Comparison of ENCODE assay signal across 11 mouse cellular contexts in the genomic region with DNA sequence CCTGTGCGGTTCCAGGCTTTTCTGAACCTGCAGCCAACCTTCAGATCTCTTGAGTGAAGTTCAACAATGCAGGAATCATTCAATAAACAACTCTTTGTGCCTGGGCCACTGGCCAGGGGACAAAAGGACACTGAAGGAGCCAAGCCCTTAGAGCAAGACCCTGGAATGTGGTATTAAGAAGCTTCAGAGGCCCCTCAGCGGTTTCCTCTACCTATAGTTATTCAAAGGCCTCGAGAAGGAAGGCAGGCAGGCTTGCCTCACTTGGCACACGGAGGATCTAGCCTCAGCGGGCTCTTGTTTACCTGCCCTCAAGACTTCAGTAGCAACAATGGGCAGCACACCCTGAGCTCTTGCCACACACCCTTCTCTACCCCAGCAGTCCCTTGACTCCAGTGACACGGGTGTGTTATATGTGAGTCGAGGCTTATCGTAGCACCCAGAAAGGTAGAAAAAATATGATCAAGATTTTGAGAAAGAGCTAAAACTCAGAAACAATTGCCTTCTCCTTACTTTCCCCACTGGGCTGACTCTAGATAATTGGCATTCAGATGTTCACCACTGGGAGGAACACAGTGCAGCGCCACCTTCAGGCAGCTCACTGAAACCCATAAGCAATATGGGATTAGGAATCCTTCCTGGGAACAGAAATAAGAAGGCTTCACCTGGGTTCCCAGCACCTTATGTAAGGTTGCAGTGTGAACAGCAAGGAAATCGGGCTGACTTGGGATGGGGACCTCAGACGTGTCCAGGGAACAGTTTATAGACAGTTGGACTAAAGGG. TPM values are rescaled to one million over a fixed set of nuclear protein-coding genes. Genes with fewer than 3 reads are reported as not detected.
DNase-seq lines count a peak whose midpoint lies in the region; ATAC-seq and TF ChIP-seq lines count a peak whose summit lies in the region.
"Had no signal": no experiment of that assay in that cellular context is flagged by ENCODE, and none has a peak within 500 bp of the region (broad histone marks: within the 10 kb centered on the region; RNA-seq: fewer than 3 reads in every experiment).

No protein-coding gene starts in this region.

- no peak for ATAC-seq in hindbrain, postnatal 0 days
- ATAC-seq in hindbrain, embryonic 14.5 days (ENCODE audit: low FRiP score), result no peak
- ATAC-seq: inflammation-experienced regulatory T-cells, adult 6 months had no signal

- H3K4me1 ChIP-seq in hindbrain, postnatal 0 days (ENCODE audit: insufficient read depth, low read length), result no peaks in the 10 kb centered on the region
- H3K4me1 ChIP-seq in hindbrain, embryonic 14.5 days (replicated peaks; ENCODE audit: control insufficient read depth, insufficient read depth, low read length), result no peaks in the 10 kb centered on the region
- H3K4me1 ChIP-seq: limb, embryonic 13.5 days had no signal

- no peak overlapping the region for H3K4me2 ChIP-seq in hindbrain, postnatal 0 days (ENCODE audit: low read depth, low read length)
- no peak overlapping the region for H3K4me2 ChIP-seq in hindbrain, embryonic 14.5 days (replicated peaks)
- H3K4me2 ChIP-seq: limb, embryonic 13.5 days had no signal

- H3K27ac ChIP-seq in hindbrain, postnatal 0 days, result no peak overlapping the region
- no peak overlapping the region for H3K27ac ChIP-seq in hindbrain, embryonic 14.5 days
- H3K27ac ChIP-seq: limb, embryonic 13.5 days had no signal

- H3K27me3 ChIP-seq in hindbrain, postnatal 0 days (ENCODE audit: insufficient read depth, low read length), result no peaks in the 10 kb centered on the region
- H3K27me3 ChIP-seq in hindbrain, embryonic 14.5 days (ENCODE audit: control insufficient read depth, insufficient read depth, low read length), result no peaks in the 10 kb centered on the region
- H3K27me3 ChIP-seq: limb, embryonic 13.5 days had no signal

- no peak for DNase-seq in hindbrain, postnatal 0 days (ENCODE audit: low spot score)
- no peak for DNase-seq in hindbrain, embryonic 14.5 days (ENCODE audit: low spot score)
- peak; percentile 11 to 16 for DNase-seq in B cell, adult 2 months
- peak; percentile 54 for DNase-seq in brain, adult 2 months (ENCODE audit: low read depth, low spot score)
- peak; percentile 46 for DNase-seq in lung, postnatal 14 days
- no peak for DNase-seq in right cerebral cortex, adult 18-20 months
- no peak for DNase-seq in thymus, postnatal 10 days (ENCODE audit: low spot score in 2 of 2)
- DNase-seq: gastrocnemius, postnatal 14 days; thymus, postnatal 14 days had no signal

- H3K9me3 ChIP-seq in hindbrain, postnatal 0 days (ENCODE audit: low read length), result no peaks in the 10 kb centered on the region
- H3K9me3 ChIP-seq in hindbrain, embryonic 14.5 days (ENCODE audit: control insufficient read depth, low read length), result no peaks in the 10 kb centered on the region
- H3K9me3 ChIP-seq: limb, embryonic 13.5 days had no signal

- no peaks in the 10 kb centered on the region for H3K36me3 ChIP-seq in hindbrain, postnatal 0 days (ENCODE audit: insufficient read depth, low read length)
- H3K36me3 ChIP-seq in hindbrain, embryonic 14.5 days (replicated peaks; ENCODE audit: control insufficient read depth, insufficient read depth), result no peaks in the 10 kb centered on the region
- H3K36me3 ChIP-seq: limb, embryonic 13.5 days had no signal

- H3K9ac ChIP-seq in hindbrain, postnatal 0 days (replicated peaks; ENCODE audit: low read length), result no peak overlapping the region
- H3K9ac ChIP-seq in hindbrain, embryonic 14.5 days, result no peak overlapping the region
- H3K9ac ChIP-seq: limb, embryonic 13.5 days had no signal

- H3K4me3 ChIP-seq in hindbrain, postnatal 0 days (ENCODE audit: low read length), result no peak overlapping the region
- H3K4me3 ChIP-seq in hindbrain, embryonic 14.5 days (replicated peaks; ENCODE audit: low read length), result no peak overlapping the region
- H3K4me3 ChIP-seq: limb, embryonic 13.5 days had no signal

- 68% methylated on average over 11 of the region's 11 CpGs for WGBS in hindbrain, postnatal 0 days
- 75% methylated on average over 11 of the region's 11 CpGs for WGBS in hindbrain, embryonic 14.5 days

- peak; percentile 44 for TF ChIP-seq CTCF in hindbrain, postnatal 0 days (IDR thresholded peaks at IDR 0.05; ENCODE audit: low read depth)

RNA-seq across cellular contexts. Expression of a gene that starts 46.0 kb away (rescaled TPM):
- total RNA-seq in hindbrain, postnatal 0 days (2014; rRNA removed), result 31.5 and 34.8 TPM in 2 replicates
- 35.7 and 36.1 TPM in 2 replicates for polyA plus RNA-seq in hindbrain, postnatal 0 days (2015; fragmentation: Nextera tagmentation; extraction: Ambion mirVana)
- 11.5 and 15.8 TPM in 2 replicates for polyA plus RNA-seq in hindbrain, embryonic 14.5 days (2014; fragmentation: Nextera tagmentation; extraction: Ambion mirVana)

Comparison
In these comparisons a context has a peak if more than half of its experiments do, and no peak if none do; other contexts are left out.
1. DNase-seq: peak in B cell, adult 2 months (2 of 2), brain, adult 2 months (single experiment) and lung, postnatal 14 days (single experiment); none in hindbrain, postnatal 0 days (single experiment), hindbrain, embryonic 14.5 days (single experiment), right cerebral cortex, adult 18-20 months (single experiment) and thymus, postnatal 10 days (0 of 2).